Mouse (Mus musculus) naive thymus-derived CD4-positive, alpha-beta T cell, adult 2 months (primary cell): Measurements from ENCODE around the gene Aldh1a3.

ENCODE experiments used
- DNase-seq: peaks from one replicate; pipeline ENCODE4 v3.0.0-alpha.2; 2011; ENCODE audit warnings: low read depth

Aldh1a3 gene

GRCm38 (mm10) chr7:66427437-66428161 is at the start of gene Aldh1a3:
Gene Aldh1a3 (minus strand): TSS chr7:66427517.
- no peak for DNase-seq

GRCm38 (mm10) chr7:66476289-66476688 is 49.0 kb upstream of the Aldh1a3 start:
- DNase-seq, result no peak

GRCm38 (mm10) chr7:66471641-66472216 is 44.4 kb upstream of the Aldh1a3 start:
- no peak for DNase-seq

GRCm38 (mm10) chr7:66466641-66467040 is 39.3 kb upstream of the Aldh1a3 start:
- no peak for DNase-seq

GRCm38 (mm10) chr7:66465241-66465640 is 37.9 kb upstream of the Aldh1a3 start:
- no peak for DNase-seq

- no peak for DNase-seq
These were observed 35.8 kb upstream of the Aldh1a3 start for GRCm38 (mm10) chr7:66463081-66463480.

- no peak for DNase-seq
These were observed 24.4 kb upstream of the Aldh1a3 start for GRCm38 (mm10) chr7:66451622-66452295.

GRCm38 (mm10) chr7:66449971-66450752 is 22.8 kb upstream of the Aldh1a3 start:
- DNase-seq, result peak; percentile 9

- DNase-seq, result no peak
These were observed 21.6 kb upstream of the Aldh1a3 start for GRCm38 (mm10) chr7:66448786-66449540.

- DNase-seq, result no peak
These were observed 21.0 kb upstream of the Aldh1a3 start for GRCm38 (mm10) chr7:66448304-66448703.

GRCm38 (mm10) chr7:66446860-66447259 is 19.5 kb upstream of the Aldh1a3 start:
- DNase-seq, result no peak

- no peak for DNase-seq
These were observed 18.0 kb upstream of the Aldh1a3 start for GRCm38 (mm10) chr7:66445117-66445905.

GRCm38 (mm10) chr7:66444706-66445105 is 17.4 kb upstream of the Aldh1a3 start:
- no peak for DNase-seq

GRCm38 (mm10) chr7:66442501-66443369 is 15.4 kb upstream of the Aldh1a3 start:
- DNase-seq, result no peak

GRCm38 (mm10) chr7:66438787-66439669 is 11.7 kb upstream of the Aldh1a3 start:
- DNase-seq, result no peak

- DNase-seq, result peak; percentile 55
These were observed 7.2 kb upstream of the Aldh1a3 start for GRCm38 (mm10) chr7:66434453-66434935.

- no peak for DNase-seq
These were observed 272 bp downstream of the Aldh1a3 start for GRCm38 (mm10) chr7:66427053-66427436.

GRCm38 (mm10) chr7:66421903-66422302 is 5.4 kb downstream of the Aldh1a3 start:
- no peak for DNase-seq

GRCm38 (mm10) chr7:66418981-66419380 is 8.3 kb downstream of the Aldh1a3 start:
- DNase-seq, result no peak
